Mouse (Mus musculus): Measurements from ENCODE around the gene a.

a gene

DNA sequence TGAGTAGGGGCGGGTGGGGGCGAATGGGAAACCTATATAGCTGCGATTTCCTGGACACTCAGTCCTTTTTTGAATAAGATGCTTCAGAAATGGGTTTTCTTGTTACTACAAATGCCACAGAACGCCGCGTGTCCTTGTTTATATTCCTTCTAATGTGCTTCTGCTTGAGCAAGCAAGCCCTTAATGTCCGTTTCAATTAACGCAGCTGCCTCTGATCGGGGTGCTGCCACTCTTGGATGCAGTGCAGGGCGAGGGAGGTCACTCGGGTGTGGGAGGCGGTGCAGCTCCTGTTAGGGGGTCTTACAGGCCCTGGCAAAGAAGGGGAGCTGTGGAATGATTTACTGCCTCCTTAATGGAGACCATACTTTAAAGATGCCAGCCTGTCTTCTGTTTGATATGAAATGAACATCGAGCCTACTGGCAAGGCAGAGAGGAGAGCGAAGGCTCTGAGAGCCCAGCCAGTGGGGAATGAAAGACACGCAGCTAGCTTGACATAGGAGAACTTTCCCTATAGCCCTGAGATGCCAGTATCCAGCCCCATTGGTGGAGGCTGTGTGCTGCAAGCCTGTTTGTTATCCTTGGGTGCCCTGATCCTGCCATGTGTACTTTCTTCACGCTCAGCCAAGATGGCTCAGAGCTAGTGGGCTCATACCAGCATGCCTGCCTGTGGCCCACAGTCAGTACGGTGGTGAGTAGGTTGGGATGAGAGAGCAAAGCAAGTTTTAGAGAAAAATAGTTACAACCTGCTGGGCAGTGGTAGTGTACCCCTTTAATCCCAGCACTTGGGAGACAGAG, 8.1 kb upstream of the a start:
- no peak for DNase-seq (ENCODE audit: low read depth, low spot score)

DNA sequence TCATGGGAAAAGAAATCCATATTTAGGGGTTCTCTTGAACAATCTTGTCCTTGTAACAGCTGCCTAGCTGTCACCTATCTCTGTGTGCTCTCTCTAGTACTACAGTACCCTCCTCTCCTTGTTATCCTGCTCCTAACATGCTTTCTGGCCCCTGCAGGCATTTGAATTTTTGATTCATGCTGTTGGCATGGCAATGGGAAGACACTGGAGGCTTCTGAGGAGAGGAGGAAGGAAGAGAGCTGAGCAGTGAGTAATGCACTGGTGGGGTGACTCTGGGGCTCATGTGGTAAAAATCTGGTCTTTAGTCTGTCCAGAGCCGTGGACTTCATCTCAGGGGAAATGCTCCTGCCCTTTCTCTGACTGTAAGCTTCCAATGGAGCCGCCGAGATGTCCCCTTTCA, 5.9 kb upstream of the a start:
- peak; percentile 54 for DNase-seq (ENCODE audit: low read depth, low spot score)

DNA sequence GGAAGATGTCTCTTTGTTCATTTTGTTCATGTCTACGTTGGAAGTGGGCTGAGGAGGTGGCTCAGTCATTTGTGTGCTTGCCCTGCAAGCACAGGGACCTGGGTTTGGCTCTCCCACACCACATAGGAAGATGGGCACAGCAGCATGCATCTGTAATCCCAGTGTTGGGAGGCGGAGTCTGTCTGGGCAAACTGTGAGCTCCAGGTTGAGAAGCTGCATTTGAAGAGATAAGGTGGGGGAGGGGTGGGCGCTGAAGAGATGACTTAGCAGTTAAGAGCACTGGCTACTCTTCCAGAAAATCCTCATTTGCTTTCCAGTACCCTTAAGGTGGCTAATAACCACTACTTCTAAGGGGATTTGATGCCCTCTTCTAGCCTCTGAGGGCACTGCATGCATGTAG, 5.0 kb upstream of the a start:
- DNase-seq (ENCODE audit: low read depth, low spot score): no peak

DNA sequence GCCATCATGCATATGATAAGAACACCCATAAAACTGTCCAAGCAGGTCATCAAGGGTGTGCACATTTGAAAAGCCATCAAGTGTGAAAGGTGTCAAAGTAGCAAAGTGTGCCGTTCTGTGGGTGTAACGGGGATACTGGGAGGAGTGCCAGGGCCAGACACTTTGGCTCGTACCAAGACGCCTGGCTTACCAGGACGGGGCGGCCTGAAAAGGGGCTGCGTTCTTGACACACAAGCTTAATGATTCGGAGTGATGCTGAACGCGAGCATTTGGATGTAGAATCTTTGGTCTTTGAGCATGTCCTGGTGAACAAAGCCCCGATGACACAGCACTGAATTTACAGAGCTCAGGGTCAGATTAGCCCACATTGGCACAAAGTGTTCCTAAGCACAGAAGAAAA, 4.4 kb upstream of the a start:
- no peak for DNase-seq (ENCODE audit: low read depth, low spot score)

DNA sequence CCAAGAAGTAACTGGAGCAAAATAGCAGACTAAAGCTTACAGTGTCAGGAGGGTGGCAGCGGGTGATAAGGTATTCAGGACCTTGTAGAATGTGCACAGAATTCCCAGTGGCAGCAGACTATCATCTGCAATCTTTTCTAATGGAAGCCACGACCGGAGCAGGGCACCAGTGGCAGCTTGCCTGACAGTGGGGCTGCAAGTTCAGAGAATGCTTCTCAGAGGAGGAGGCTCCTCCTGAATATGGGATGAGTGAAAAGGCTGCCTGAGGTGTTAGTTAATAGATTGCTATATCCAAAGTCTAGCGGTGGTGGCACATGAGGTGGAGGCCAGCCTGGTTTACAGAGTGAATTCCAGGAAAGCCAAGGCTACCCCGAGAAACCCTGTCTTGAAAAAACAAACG, 1.8 kb upstream of the a start:
- no peak for DNase-seq (ENCODE audit: low read depth, low spot score)

DNA sequence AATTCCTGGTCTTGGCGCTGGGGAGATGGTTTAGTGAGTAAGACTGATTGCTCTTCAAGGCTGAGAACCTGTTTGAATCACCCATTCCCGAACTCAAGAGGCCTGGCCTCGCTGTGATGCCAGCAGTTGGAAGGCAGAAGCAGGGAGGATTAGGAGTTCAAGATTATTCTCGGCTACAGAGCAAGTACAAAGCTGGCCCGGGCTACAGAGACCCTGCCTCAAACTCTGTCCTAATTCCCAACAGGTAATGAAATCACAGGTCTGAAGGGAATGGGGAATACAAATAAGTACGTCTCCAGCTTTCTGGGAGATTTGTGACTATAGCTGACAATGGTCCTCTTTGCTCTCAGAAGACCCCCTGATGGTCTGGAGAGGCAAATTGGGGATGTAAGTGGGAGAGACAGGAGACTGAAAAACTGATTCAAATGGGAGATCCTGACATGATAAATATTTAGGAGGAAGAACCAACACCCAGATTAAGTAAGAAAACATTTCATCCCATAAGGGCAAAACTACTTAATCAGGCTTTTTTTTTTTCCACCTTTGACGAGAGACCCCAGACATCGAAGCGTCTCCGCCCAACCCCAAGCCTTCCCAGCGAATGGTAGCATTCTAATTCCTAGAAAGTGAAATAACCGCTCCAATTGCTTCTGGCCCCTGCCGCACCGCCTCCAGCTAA, 1.1 kb upstream of the a start:
- DNase-seq (ENCODE audit: low read depth, low spot score): peak; percentile 24

DNA sequence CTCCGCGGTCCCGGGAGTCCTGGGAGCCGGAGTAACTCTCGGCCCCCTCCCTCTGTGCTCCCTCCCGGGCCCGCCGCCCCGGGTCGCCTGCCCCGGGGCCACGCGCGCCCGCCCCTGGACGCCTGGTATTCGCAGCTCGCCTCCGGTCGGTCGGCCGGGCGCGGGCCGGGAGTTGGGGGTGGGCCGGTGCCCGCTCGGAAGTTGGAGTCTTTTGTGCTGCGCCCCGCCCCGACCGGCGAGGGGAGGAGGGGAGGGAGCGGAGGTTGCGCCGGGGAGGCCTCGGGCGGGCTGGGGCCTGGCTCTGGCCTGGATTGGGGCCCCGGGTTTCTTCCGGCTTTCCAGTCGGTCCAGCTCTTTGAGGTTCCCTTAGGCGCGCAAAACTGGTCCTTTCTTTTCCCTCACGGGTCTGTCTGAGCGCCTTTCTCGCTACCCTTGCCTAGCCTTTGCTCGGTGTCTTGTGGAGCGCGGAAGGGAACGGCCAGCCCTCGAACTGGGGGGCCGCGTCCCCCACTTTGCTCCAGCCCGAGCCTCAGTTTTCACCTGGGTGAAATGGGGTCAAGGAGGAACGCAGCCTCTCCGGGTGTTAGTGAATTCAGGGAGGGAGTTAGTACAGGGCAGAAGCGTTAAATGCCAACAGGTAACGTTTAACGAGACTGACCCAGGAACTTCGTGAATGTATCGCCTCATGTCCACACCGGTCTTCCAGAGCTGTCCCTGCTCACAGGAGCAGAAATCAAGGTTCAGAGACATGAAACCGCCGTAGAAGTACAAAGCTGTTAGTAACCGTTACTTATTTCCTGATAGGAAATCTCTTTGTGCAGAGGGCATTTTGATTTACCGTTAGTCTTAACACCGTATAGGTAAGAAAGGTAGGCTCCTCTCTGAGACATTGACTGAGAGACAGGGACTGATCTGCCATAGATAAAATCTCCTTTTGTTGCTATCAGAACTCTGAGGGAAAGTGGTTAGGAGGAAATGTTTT, 750 bp downstream of the a start:
- DNase-seq (ENCODE audit: low read depth, low spot score): peak; percentile 72

DNA sequence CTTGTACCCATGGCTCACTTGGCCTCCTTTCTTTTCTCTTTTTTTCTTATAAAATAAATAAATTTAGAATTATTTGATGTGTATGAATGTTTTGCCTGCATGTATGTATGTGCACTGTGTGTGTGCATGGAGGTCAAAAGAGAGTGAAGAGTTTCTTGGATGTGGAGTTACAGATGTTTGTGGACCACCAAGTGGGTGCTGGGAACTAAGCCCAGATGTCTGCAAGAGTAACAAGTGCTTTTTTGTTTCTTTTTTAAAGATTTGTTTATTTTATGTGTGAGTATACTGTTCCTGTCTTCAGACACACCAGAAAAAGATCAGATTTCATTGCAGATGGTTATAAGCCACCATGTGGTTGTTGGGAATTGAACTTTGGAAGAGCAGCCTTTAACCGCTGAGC, 12.2 kb downstream of the a start:
- no peak for DNase-seq (ENCODE audit: low read depth, low spot score)

DNA sequence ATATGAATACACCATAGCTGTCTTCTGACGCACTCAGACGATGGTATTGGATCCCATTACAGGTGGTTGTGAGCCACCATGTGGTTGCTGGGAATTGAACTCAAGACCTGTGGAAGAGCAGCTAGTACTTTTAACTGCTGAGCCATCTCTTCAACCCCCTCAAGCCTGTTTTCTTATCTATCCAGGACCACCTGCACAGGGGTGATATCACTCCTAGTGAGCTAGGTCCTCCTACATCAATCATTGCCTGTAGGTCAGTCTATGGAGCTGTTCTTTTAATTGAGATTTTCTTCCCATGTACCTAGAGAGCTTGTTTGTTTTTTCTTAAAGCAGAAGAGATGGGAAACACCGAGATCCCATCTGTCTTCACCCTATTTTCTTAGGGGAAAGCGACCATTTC, 12.6 kb downstream of the a start:
- no peak for DNase-seq (ENCODE audit: low read depth, low spot score)

DNA sequence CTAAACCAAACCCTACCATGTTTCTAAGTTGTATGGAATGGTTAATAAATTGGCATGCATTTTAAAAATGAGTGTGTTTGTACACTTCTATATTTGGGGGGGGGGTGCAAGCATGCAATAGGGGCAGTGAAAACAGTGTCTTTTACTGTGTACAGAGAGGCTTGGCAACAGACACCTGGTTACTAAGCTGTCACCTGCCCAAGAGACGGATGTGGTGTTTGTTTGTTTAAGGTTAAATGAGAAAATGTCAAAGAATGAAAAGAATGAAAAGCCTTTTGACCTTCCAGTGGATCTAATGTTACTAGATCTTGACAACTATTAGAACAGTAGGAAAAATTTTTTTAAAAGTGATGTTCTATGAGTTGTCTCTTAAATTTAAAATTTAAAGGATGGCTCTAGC, 16.5 kb downstream of the a start:
- no peak for DNase-seq (ENCODE audit: low read depth, low spot score)

DNA sequence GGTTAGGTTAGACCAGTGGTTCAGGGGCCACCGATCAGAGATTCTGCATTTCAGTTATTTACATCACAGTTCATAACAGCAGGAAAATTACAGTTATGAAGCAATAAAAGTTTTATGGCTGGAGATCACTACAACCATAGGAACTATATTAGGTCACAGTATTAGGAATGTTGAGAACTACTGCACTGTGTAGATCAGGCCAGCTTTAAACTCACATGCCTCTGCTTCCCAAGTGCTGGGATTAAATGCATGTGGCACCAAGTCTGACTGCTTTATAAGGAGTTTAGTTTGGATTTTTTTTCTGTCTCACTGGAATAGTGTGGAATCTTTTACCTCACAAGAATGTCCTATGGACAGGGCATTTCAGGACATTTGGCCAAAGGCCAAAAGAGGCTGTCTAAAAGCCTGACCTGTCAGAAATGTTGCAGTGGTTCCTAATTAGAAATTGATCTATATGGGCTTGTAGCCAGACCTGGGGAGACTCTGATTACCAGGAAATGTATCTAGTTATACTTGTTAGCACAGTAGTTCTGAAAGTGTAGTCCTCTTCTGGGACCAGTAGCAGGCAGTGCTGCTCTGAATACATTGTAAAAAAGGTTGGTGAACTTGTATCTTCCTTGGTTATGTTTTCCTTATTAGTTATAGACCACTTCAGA, 18.0 kb downstream of the a start:
- peak; percentile 28 for DNase-seq (ENCODE audit: low read depth, low spot score)

DNA sequence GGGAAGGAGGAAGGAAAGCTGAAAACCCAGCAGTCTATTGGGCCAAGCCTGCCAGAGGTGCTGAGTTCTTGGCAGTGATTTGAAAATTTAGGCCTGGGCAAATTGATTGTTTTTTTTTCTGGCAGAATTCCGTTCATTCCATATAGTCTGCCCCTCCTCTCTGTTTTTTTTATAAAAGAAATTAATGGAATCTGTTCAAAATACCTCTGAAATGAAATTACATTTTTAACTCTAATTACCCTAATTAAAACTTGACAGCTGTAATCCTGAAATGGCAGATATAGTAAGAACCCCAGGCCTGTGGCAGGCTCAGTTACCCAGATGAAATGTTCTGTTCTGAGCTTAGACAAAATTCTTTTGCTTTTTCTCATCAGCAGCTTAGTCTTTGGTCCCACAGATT, 19.6 kb downstream of the a start:
- DNase-seq (ENCODE audit: low read depth, low spot score): no peak

DNA sequence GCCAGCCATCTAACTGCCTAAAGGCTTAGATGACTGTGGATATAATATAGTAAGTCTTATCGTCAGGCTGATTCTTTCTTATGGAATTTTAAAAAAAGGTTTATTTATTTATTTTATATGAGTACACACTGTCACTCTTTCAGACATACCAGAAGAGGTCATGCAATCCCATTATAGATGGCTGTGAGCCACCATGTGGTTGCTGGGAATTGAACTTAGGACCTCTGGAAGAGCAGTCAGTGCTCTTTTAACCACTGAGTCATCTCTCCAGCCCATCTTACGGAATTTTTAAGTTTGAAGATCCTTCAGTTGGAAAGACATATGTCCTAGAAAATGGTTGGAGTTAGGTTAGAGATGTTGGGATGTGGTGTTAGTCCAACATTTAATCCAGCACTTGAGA, 22.2 kb downstream of the a start:
- no peak for DNase-seq (ENCODE audit: low read depth, low spot score)

DNA sequence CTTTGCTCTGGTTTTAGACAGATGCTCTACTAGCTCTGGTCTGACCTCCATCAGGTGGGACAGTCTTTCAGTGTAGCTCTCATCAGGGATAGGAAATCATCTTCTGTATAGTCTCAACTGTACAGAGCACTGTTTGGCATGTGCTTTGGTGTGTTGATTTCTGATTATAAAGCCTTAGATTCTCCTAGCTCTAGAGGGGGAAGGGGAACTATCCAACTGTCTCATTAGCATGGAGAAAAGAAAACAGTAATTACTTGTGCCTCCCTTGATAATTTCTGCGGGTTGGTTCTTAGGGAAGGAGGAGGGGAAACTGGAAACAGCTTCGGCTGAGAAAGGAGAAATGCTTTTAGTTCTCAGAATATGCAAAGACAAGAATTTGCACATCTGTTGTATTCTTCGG, 25.9 kb downstream of the a start:
- DNase-seq (ENCODE audit: low read depth, low spot score): peak; percentile 29

DNA sequence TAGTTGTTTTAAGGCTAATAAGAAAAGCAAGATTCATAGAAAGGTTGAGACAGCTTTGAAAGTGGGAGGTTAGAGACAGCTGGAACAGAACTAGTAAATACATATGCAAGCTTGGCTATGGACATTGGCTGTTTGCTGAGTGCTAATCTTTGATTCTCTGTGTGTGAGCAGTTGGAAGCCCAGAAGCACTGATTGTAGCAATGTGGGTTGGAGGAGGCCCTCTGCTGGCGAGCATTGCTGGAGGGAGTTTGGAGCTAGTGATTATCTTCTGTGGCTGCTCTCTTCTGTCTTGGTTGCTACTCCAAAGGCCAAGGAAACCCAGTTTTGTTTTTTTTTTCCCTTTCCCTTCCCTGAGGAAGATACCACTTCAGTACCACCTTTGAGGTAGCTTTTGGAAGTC, 26.6 kb downstream of the a start:
- peak; percentile 76 for DNase-seq (ENCODE audit: low read depth, low spot score)

DNA sequence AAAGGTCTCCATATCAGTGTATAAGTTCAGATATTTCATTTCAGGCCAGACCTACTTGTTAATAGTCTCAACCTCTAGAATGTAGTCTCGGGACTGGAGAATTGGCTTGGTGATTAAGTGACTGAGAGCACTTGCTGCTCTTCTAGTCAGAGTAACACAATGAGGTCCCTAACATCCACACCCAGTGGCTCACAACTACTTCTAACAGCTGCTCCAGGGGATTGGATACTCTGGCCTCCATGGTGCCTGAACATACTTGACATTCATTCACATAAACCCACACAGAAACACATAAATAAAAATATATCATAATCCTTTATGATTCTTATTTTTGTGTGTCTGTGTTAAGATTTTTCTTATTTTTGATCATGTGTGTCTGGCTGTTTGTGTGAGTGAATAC, 27.4 kb downstream of the a start:
- DNase-seq (ENCODE audit: low read depth, low spot score): no peak

DNA sequence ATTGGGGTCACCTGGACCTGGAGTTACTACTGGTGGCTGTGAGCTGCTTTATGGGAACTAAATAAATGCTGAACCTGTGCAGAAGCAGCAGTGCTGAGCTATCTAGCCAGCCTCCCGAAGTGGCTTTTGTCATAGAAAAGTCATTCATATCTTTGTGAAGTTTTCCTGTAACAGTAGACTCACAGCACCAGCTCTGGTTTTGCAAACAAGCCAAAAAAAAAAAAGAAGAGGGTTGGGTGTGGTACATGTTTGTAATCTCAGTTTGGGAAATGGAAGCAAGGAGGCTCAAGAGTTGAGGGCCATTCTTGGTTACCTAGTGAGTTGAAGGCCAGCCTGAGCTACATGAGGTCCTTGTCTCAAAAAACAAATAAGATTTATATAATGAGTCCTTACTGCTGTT, 29.1 kb downstream of the a start:
- no peak for DNase-seq (ENCODE audit: low read depth, low spot score)

DNA sequence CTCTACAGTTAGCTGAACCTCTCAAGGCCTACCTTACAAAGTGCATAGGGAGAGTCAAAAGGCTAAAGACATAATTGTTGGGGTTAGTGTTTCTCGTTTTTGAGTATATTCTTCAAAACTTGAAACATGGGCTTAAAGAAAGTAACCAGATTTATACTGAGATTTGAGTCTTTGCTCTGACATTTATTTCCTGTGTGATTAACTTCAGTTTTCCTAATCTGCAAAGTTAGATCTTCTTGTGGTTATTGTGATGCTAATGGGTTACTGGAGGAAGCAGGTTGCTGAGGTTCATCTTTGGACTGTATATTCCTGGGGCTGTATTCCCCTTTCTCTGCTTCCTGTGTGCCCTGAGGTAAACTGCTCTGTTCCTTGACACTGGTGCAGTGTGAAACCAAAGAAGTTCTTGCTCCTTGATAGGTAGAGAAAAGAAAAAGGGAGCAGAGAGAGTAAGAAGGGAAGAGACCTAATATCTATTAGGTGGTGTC, 34.9 kb downstream of the a start:
- no peak for DNase-seq (ENCODE audit: low read depth, low spot score)

DNA sequence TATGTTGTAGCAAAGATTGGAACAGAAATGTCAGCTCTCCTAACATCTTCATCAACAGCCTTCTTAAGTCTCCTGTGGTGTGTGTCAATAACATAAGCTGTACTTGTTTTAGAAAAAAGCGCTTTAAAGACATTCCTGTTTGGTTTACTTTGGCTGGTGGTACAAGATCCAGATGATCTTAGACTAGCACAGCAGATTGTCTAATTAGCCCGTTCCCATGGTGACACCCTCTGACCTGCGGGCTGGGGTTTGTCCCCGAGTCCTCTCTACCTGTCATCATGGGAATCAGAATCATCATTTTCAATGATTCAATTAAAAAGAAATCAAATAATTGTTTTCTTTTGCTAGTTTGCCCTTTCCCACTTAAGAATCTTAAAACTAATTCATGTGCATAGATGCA, 36.3 kb downstream of the a start:
- DNase-seq (ENCODE audit: low read depth, low spot score): no peak

DNA sequence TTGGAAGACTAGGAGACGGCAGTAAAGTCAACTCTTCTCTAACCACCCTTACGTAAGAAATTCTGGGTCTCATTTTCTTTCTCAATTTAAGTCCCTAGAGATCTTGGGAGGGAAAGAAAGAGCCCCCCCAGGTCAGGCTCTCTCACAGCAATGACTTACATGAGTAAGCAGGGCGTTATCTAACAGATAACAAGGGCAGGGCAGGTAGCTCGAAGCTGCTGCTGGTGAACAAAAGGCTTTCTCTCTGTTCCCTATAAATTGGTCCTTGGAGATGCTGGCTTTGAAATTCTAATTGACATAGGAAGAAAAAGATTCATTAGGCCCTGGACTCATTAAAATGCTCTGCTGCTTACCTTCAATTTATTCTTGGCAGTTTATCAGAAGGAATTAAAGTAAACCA, 41.3 kb downstream of the a start:
- DNase-seq (ENCODE audit: low read depth, low spot score): peak; percentile 12

DNA sequence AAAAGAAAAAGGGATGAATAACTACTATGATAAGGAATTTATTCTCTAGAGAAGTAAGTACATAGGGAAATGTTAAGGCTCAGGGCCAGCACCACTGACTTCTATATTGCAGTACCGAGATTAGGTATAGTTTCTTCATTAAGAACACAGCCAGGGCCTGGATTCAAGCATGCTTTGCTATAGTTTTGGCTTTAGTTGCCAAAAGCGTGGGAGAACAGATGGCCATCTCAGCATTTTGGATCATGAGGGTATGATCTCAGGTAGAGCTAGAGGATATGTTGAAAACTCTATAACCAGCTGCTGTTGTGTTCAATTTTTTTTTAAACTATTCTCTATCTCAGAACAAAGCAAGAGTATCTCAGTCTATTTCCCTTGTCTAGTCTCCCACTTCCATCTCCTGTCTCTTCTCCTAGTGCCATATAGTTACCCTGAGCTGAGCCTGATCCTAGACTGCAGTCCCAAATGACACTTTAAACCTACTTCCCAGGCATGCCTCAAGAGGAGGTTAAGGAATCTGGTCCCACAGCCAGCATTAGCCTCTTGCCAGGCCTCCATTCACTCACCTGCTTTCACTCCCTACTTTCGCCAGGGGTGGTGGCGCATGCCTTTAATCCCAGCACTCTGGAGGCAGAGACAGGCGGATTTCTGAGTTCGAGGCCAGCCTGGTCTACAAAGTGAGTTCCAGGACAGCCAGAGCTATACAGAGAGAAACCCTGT, 43.1 kb downstream of the a start:
- peak; percentile 91 for DNase-seq (ENCODE audit: low read depth, low spot score)
